ENCODE assay signal across 9 mouse cellular contexts in genomic region chr14:20595781-20596180, GRCm38 (mm10). TPM values are rescaled to one million over a fixed set of nuclear protein-coding genes. Genes with fewer than 3 reads are reported as not detected.
DNase-seq lines count a peak whose midpoint lies in the region; ATAC-seq and TF ChIP-seq lines count a peak whose summit lies in the region.
"Had no signal": no experiment of that assay in that cellular context is flagged by ENCODE, and none has a peak within 500 bp of the region (broad histone marks: within the 10 kb centered on the region; RNA-seq: fewer than 3 reads in every experiment).

No protein-coding gene starts in this region.

- intact Hi-C loops in heart, postnatal 25 days (cut with DNase I) = no loop called here

- 42% methylated on average over 3 of the region's 3 CpGs for WGBS in heart, embryonic 12.5 days
- WGBS in hindbrain, embryonic 14.5 days = 30% methylated on average over 3 of the region's 3 CpGs
- WGBS in midbrain, postnatal 0 days = 35% methylated on average over 3 of the region's 3 CpGs
- 54% methylated on average over 3 of the region's 3 CpGs for WGBS in kidney, embryonic 14.5 days

- H3K36me3 ChIP-seq in heart, embryonic 12.5 days = no peaks in the 10 kb centered on the region
- no peaks in the 10 kb centered on the region for H3K36me3 ChIP-seq in hindbrain, embryonic 14.5 days (replicated peaks; ENCODE audit: control insufficient read depth, insufficient read depth)
- no peaks in the 10 kb centered on the region for H3K36me3 ChIP-seq in midbrain, postnatal 0 days (ENCODE audit: insufficient read depth, low read length)
- no peaks in the 10 kb centered on the region for H3K36me3 ChIP-seq in kidney, embryonic 14.5 days (ENCODE audit: control insufficient read depth, insufficient read depth, low read length)

- no peak for DNase-seq in heart, postnatal 25 days (ENCODE audit: low spot score)
- DNase-seq in cerebellum, postnatal 10 days = peak; percentile 18 to 23
- no peak for DNase-seq in hindbrain, embryonic 14.5 days (ENCODE audit: low spot score)
- peak; percentile 43 for DNase-seq in midbrain, postnatal 0 days (ENCODE audit: low spot score)
- no peak for DNase-seq in thymus, postnatal 14 days
- DNase-seq in adipocyte (ENCODE audit: low spot score) = no peak

- peaks cover 20% of the 10 kb centered on the region for H3K4me1 ChIP-seq in heart, embryonic 12.5 days (replicated peaks)
- H3K4me1 ChIP-seq in hindbrain, embryonic 14.5 days (replicated peaks; ENCODE audit: control insufficient read depth, insufficient read depth, low read length) = no peaks in the 10 kb centered on the region
- H3K4me1 ChIP-seq in midbrain, postnatal 0 days (ENCODE audit: insufficient read depth, low read length) = no peaks in the 10 kb centered on the region
- H3K4me1 ChIP-seq in kidney, embryonic 14.5 days (ENCODE audit: control insufficient read depth, insufficient read depth, low read length) = no peaks in the 10 kb centered on the region

- no peak overlapping the region for H3K9ac ChIP-seq in heart, embryonic 12.5 days
- no peak overlapping the region for H3K9ac ChIP-seq in hindbrain, embryonic 14.5 days
- no peak overlapping the region for H3K9ac ChIP-seq in midbrain, postnatal 0 days (replicated peaks; ENCODE audit: low read length, poor library complexity, severe bottlenecking)
- no peak overlapping the region for H3K9ac ChIP-seq in kidney, embryonic 14.5 days (ENCODE audit: low read depth, low read length)
- H3K9ac ChIP-seq: liver, embryonic 14.5 days had no signal

- H3K27me3 ChIP-seq in heart, embryonic 12.5 days (replicated peaks) = no peaks in the 10 kb centered on the region
- H3K27me3 ChIP-seq in hindbrain, embryonic 14.5 days (ENCODE audit: control insufficient read depth, insufficient read depth, low read length) = no peaks in the 10 kb centered on the region
- no peaks in the 10 kb centered on the region for H3K27me3 ChIP-seq in midbrain, postnatal 0 days (ENCODE audit: insufficient read depth, low read length)
- no peaks in the 10 kb centered on the region for H3K27me3 ChIP-seq in kidney, embryonic 14.5 days (ENCODE audit: control insufficient read depth, insufficient read depth, low read length)

- no peaks in the 10 kb centered on the region for H3K9me3 ChIP-seq in heart, embryonic 12.5 days (replicated peaks)
- no peaks in the 10 kb centered on the region for H3K9me3 ChIP-seq in hindbrain, embryonic 14.5 days (ENCODE audit: control insufficient read depth, low read length)
- no peaks in the 10 kb centered on the region for H3K9me3 ChIP-seq in midbrain, postnatal 0 days (ENCODE audit: low read length)
- H3K9me3 ChIP-seq in kidney, embryonic 14.5 days (ENCODE audit: control insufficient read depth, low read length) = no peaks in the 10 kb centered on the region

- no peak overlapping the region for H3K4me3 ChIP-seq in heart, embryonic 12.5 days
- no peak overlapping the region for H3K4me3 ChIP-seq in hindbrain, embryonic 14.5 days (replicated peaks; ENCODE audit: low read length)
- H3K4me3 ChIP-seq in midbrain, postnatal 0 days (ENCODE audit: low read depth, low read length) = no peak overlapping the region
- no peak overlapping the region for H3K4me3 ChIP-seq in kidney, embryonic 14.5 days (ENCODE audit: low read length)

- peak overlapping the region; percentile 5; the same call in 1 of the 2 replicates for H3K27ac ChIP-seq in heart, embryonic 12.5 days (ENCODE audit: poor library complexity, severe bottlenecking)
- H3K27ac ChIP-seq in hindbrain, embryonic 14.5 days = 0 out of 2 replicates have a peak overlapping the region, but pooled peaks have one; percentile 4
- H3K27ac ChIP-seq in midbrain, postnatal 0 days (ENCODE audit: low read depth, low read length) = peak overlapping the region; percentile 21; the same call in 1 of the 2 replicates
- H3K27ac ChIP-seq in kidney, embryonic 14.5 days (ENCODE audit: low read depth, low read length) = no peak overlapping the region
- H3K27ac ChIP-seq: liver, embryonic 14.5 days had no signal

- no peak for ATAC-seq in heart, embryonic 12.5 days (ENCODE audit: insufficient number of reproducible peaks, low FRiP score)
- ATAC-seq in hindbrain, embryonic 14.5 days (ENCODE audit: low FRiP score) = no peak
- ATAC-seq in midbrain, postnatal 0 days (ENCODE audit: low FRiP score) = peak; percentile 54; the same call in 1 of the 2 replicates
- ATAC-seq in kidney, embryonic 14.5 days (ENCODE audit: low FRiP score, low TSS enrichment) = no peak

- TF ChIP-seq CTCF in midbrain, postnatal 0 days (IDR thresholded peaks at IDR 0.05) = no peak

- no peak overlapping the region for H3K4me2 ChIP-seq in heart, embryonic 12.5 days
- no peak overlapping the region for H3K4me2 ChIP-seq in hindbrain, embryonic 14.5 days (replicated peaks)
- no peak overlapping the region for H3K4me2 ChIP-seq in midbrain, postnatal 0 days (ENCODE audit: low read depth, low read length, poor library complexity, severe bottlenecking)
- H3K4me2 ChIP-seq in kidney, embryonic 14.5 days (replicated peaks; ENCODE audit: low read depth, low read length) = no peak overlapping the region

RNA-seq across cellular contexts. Expression of gene Usp54, which starts 45.1 kb away (rescaled TPM):
- 7.4 and 7.7 TPM in 2 replicates for polyA plus RNA-seq in heart, embryonic 12.5 days (2016; fragmentation: Nextera tagmentation; extraction: Ambion mirVana)
- total RNA-seq in heart, postnatal 25 days (2021) = 10 to 100 TPM; 16.6 to 17.6 TPM
- 13.1 and 13.2 TPM in 2 replicates for polyA plus RNA-seq in hindbrain, embryonic 14.5 days (2014; fragmentation: Nextera tagmentation; extraction: Ambion mirVana)
- 25.5 and 29.5 TPM in 2 replicates for total RNA-seq in midbrain, postnatal 0 days (2014; rRNA removed)
- 6.0 and 7.3 TPM in 2 replicates for polyA plus RNA-seq in midbrain, postnatal 0 days (2015; fragmentation: Nextera tagmentation; extraction: Ambion mirVana)
- polyA plus RNA-seq in kidney, embryonic 14.5 days (2014; fragmentation: Nextera tagmentation; extraction: Ambion mirVana) = 4.8 and 10.3 TPM in 2 replicates

RNA-seq across cellular contexts. Expression of gene Ppp3cb, which starts 49.4 kb away (rescaled TPM):
- 43.0 and 43.5 TPM in 2 replicates for polyA plus RNA-seq in heart, embryonic 12.5 days (2016; fragmentation: Nextera tagmentation; extraction: Ambion mirVana)
- total RNA-seq in heart, postnatal 25 days (2021) = 10 to 100 TPM; 62.4 to 64.3 TPM
- 121 and 123 TPM in 2 replicates for polyA plus RNA-seq in hindbrain, embryonic 14.5 days (2014; fragmentation: Nextera tagmentation; extraction: Ambion mirVana)
- total RNA-seq in midbrain, postnatal 0 days (2014; rRNA removed) = 147 and 223 TPM in 2 replicates
- polyA plus RNA-seq in midbrain, postnatal 0 days (2015; fragmentation: Nextera tagmentation; extraction: Ambion mirVana) = 102 and 124 TPM in 2 replicates
- 57.3 and 65.0 TPM in 2 replicates for polyA plus RNA-seq in kidney, embryonic 14.5 days (2014; fragmentation: Nextera tagmentation; extraction: Ambion mirVana)

Comparison
In these comparisons a context has a peak if more than half of its experiments do, and no peak if none do; other contexts are left out.
1. DNase-seq: peak in cerebellum, postnatal 10 days (2 of 2) and midbrain, postnatal 0 days (single experiment); none in heart, postnatal 25 days (single experiment), hindbrain, embryonic 14.5 days (single experiment), thymus, postnatal 14 days (single experiment) and adipocyte (single experiment).